Mouse (Mus musculus): ENCODE results near the gene Ppfibp2. TPM values are rescaled to one million over a fixed set of nuclear protein-coding genes. Genes with fewer than 3 reads are reported as not detected.

Ppfibp2 gene
- polyA plus RNA-seq, 2 experiments = 14.4 TPM

GRCm38 (mm10) chr7:107620137-107620536 is 25.1 kb downstream of the Ppfibp2 start:
- Histone ChIP-seq H3K4me1 (ENCODE audit: control insufficient read depth, insufficient read depth, low read length) (peaks cover 10% of the 10 kb centered on the region; the same call in 1 of the 2 replicates), H3K4me2 (replicated peaks; ENCODE audit: low read depth, low read length, severe bottlenecking) (no peak overlapping the region), H3K27me3 (ENCODE audit: control insufficient read depth, insufficient read depth, low read length) (no peaks in the 10 kb centered on the region), H3K9me3 (ENCODE audit: control insufficient read depth, low read length) (no peaks in the 10 kb centered on the region), H3K4me3 (replicated peaks; ENCODE audit: low read length) (no peak overlapping the region), H3K9ac (ENCODE audit: low read depth, low read length, severe bottlenecking) (no peak overlapping the region), H3K27ac (replicated peaks; ENCODE audit: low read depth, low read length) (no peak overlapping the region), H3K36me3 (ENCODE audit: control insufficient read depth, insufficient read depth, low read length) (no peaks in the 10 kb centered on the region)
- 74% methylated on average over 3 of the region's 3 CpGs for WGBS
- no peak for TF ChIP-seq POLR2A (IDR thresholded peaks at IDR 0.05; ENCODE audit: borderline replicate concordance, extremely low read depth, insufficient read depth, insufficient read length)
- ATAC-seq (ENCODE audit: low FRiP score, low read depth) = no peak
- no peak for DNase-seq (ENCODE audit: low spot score)

GRCm38 (mm10) chr7:107624432-107624831 is 29.4 kb downstream of the Ppfibp2 start:
- Histone ChIP-seq H3K9ac (ENCODE audit: low read depth, low read length, severe bottlenecking) (no peak overlapping the region), H3K4me2 (replicated peaks; ENCODE audit: low read depth, low read length, severe bottlenecking) (no peak overlapping the region), H3K27me3 (ENCODE audit: control insufficient read depth, insufficient read depth, low read length) (no peaks in the 10 kb centered on the region), H3K27ac (replicated peaks; ENCODE audit: low read depth, low read length) (no peak overlapping the region), H3K4me1 (ENCODE audit: control insufficient read depth, insufficient read depth, low read length) (peaks cover 2% of the 10 kb centered on the region; the same call in 1 of the 2 replicates), H3K9me3 (ENCODE audit: control insufficient read depth, low read length) (no peaks in the 10 kb centered on the region), H3K4me3 (replicated peaks; ENCODE audit: low read length) (no peak overlapping the region), H3K36me3 (ENCODE audit: control insufficient read depth, insufficient read depth, low read length) (no peaks in the 10 kb centered on the region)
- no peak for TF ChIP-seq POLR2A (IDR thresholded peaks at IDR 0.05; ENCODE audit: borderline replicate concordance, extremely low read depth, insufficient read depth, insufficient read length)
- ATAC-seq (ENCODE audit: low FRiP score, low read depth) (no peak), DNase-seq (ENCODE audit: low spot score) (no peak)
- WGBS = 65% methylated on average over 3 of the region's 3 CpGs

- Histone ChIP-seq H3K9me3 (ENCODE audit: control insufficient read depth, low read length) (no peaks in the 10 kb centered on the region), H3K36me3 (ENCODE audit: control insufficient read depth, insufficient read depth, low read length) (no peaks in the 10 kb centered on the region), H3K9ac (ENCODE audit: low read depth, low read length, severe bottlenecking) (no peak within 1 kb of the TSS), H3K27ac (replicated peaks; ENCODE audit: low read depth, low read length) (no peak within 1 kb of the TSS), H3K27me3 (ENCODE audit: control insufficient read depth, insufficient read depth, low read length) (no peaks in the 10 kb centered on the region), H3K4me3 (replicated peaks; ENCODE audit: low read length) (no peak within 1 kb of the TSS), H3K4me2 (replicated peaks; ENCODE audit: low read depth, low read length, severe bottlenecking) (no peak within 1 kb of the TSS), H3K4me1 (ENCODE audit: control insufficient read depth, insufficient read depth, low read length) (no peaks in the 10 kb centered on the region)
- TF ChIP-seq POLR2A (IDR thresholded peaks at IDR 0.05; ENCODE audit: borderline replicate concordance, extremely low read depth, insufficient read depth, insufficient read length) = no peak
- no peak for ATAC-seq (ENCODE audit: low FRiP score, low read depth)
- no peak for DNase-seq (ENCODE audit: low spot score)
- WGBS = 78% methylated on average over 2 of the region's 2 CpGs
Measured at GRCm38 (mm10) chr7:107625061-107625460, 30.1 kb downstream of the Ppfibp2 start, which contains the start of gene 5330417H12Rik. Gene 5330417H12Rik, minus strand, starts transcription at chr7:107625161.

- 77% methylated on average over 6 of the region's 6 CpGs for WGBS
- Histone ChIP-seq H3K4me3 (replicated peaks; ENCODE audit: low read length) (no peak overlapping the region), H3K9me3 (ENCODE audit: control insufficient read depth, low read length) (no peaks in the 10 kb centered on the region), H3K4me1 (ENCODE audit: control insufficient read depth, insufficient read depth, low read length) (no peaks in the 10 kb centered on the region), H3K27ac (replicated peaks; ENCODE audit: low read depth, low read length) (no peak overlapping the region), H3K27me3 (ENCODE audit: control insufficient read depth, insufficient read depth, low read length) (no peaks in the 10 kb centered on the region), H3K4me2 (replicated peaks; ENCODE audit: low read depth, low read length, severe bottlenecking) (no peak overlapping the region), H3K9ac (ENCODE audit: low read depth, low read length, severe bottlenecking) (no peak overlapping the region), H3K36me3 (ENCODE audit: control insufficient read depth, insufficient read depth, low read length) (no peaks in the 10 kb centered on the region)
- ATAC-seq (ENCODE audit: low FRiP score, low read depth) (no peak), DNase-seq (ENCODE audit: low spot score) (no peak)
- TF ChIP-seq POLR2A (IDR thresholded peaks at IDR 0.05; ENCODE audit: borderline replicate concordance, extremely low read depth, insufficient read depth, insufficient read length) = no peak
Measured at GRCm38 (mm10) chr7:107625781-107626180, 30.8 kb downstream of the Ppfibp2 start.

- no peaks in the 10 kb centered on the region for H3K27me3 ChIP-seq (ENCODE audit: control insufficient read depth, insufficient read depth, low read length)
- ATAC-seq (ENCODE audit: low FRiP score, low read depth) (no peak), DNase-seq (ENCODE audit: low spot score) (no peak)
- H3K9me3 ChIP-seq (ENCODE audit: control insufficient read depth, low read length) = no peaks in the 10 kb centered on the region
- no peaks in the 10 kb centered on the region for H3K36me3 ChIP-seq (ENCODE audit: control insufficient read depth, insufficient read depth, low read length)
- no peaks in the 10 kb centered on the region for H3K4me1 ChIP-seq (ENCODE audit: control insufficient read depth, insufficient read depth, low read length)
- TF ChIP-seq POLR2A (IDR thresholded peaks at IDR 0.05; ENCODE audit: borderline replicate concordance, extremely low read depth, insufficient read depth, insufficient read length) = no peak
- no peak overlapping the region for H3K4me3 ChIP-seq (replicated peaks; ENCODE audit: low read length)
- no peak overlapping the region for H3K4me2 ChIP-seq (replicated peaks; ENCODE audit: low read depth, low read length, severe bottlenecking)
- no peak overlapping the region for H3K9ac ChIP-seq (ENCODE audit: low read depth, low read length, severe bottlenecking)
- no peak overlapping the region for H3K27ac ChIP-seq (replicated peaks; ENCODE audit: low read depth, low read length)
Measured at GRCm38 (mm10) chr7:107628383-107628782, 33.4 kb downstream of the Ppfibp2 start.

- no peak overlapping the region for H3K27ac ChIP-seq (replicated peaks; ENCODE audit: low read depth, low read length)
- no peaks in the 10 kb centered on the region for H3K36me3 ChIP-seq (ENCODE audit: control insufficient read depth, insufficient read depth, low read length)
- no peaks in the 10 kb centered on the region for H3K4me1 ChIP-seq (ENCODE audit: control insufficient read depth, insufficient read depth, low read length)
- H3K4me2 ChIP-seq (replicated peaks; ENCODE audit: low read depth, low read length, severe bottlenecking) = no peak overlapping the region
- TF ChIP-seq POLR2A (IDR thresholded peaks at IDR 0.05; ENCODE audit: borderline replicate concordance, extremely low read depth, insufficient read depth, insufficient read length) = no peak
- WGBS = 88% methylated on average over 4 of the region's 4 CpGs
- H3K27me3 ChIP-seq (ENCODE audit: control insufficient read depth, insufficient read depth, low read length) = no peaks in the 10 kb centered on the region
- no peaks in the 10 kb centered on the region for H3K9me3 ChIP-seq (ENCODE audit: control insufficient read depth, low read length)
- no peak overlapping the region for H3K9ac ChIP-seq (ENCODE audit: low read depth, low read length, severe bottlenecking)
- ATAC-seq (ENCODE audit: low FRiP score, low read depth) (no peak), DNase-seq (ENCODE audit: low spot score) (no peak)
- H3K4me3 ChIP-seq (replicated peaks; ENCODE audit: low read length) = no peak overlapping the region
Measured at GRCm38 (mm10) chr7:107633201-107633600, 38.2 kb downstream of the Ppfibp2 start.

Measured in limb, embryonic 14.5 days (tissue).